Mouse (Mus musculus) bone marrow macrophage, adult 2 months (primary cell): Measurements from ENCODE around the gene S100a8.

Experiments
- CTCF ChIP-seq: IDR thresholded peaks from 2 replicates; pipeline ENCODE4 v1.5.1; 2012; ENCODE audit warnings: low read depth, mild to moderate bottlenecking, low read length, moderate library complexity
- POLR2A ChIP-seq: IDR thresholded peaks from 2 replicates; pipeline ENCODE4 v1.6.1; 2012; ENCODE audit warnings: mild to moderate bottlenecking, low read depth, low read length, borderline replicate concordance

- TF ChIP-seq CTCF (no peak), POLR2A (no peak)
Observed at GRCm38 (mm10) chr3:90695613-90696012, 26.8 kb downstream of the S100a8 start, which contains the start of gene S100a9.
